Mouse (Mus musculus) megakaryocyte, embryonic 14.5 days (primary cell): ENCODE measurements around the gene R3hdm2.

Experiments
- FLI1 ChIP-seq: IDR thresholded peaks from 2 replicates; pipeline ENCODE4 v1.6.1; 2012; ENCODE audit warnings: low read length, inconsistent platforms, mixed read lengths
- GATA1 ChIP-seq: IDR thresholded peaks from 3 replicates; pipeline ENCODE4 v1.6.1; 2012; ENCODE audit warnings: mixed read lengths, low read length, inconsistent platforms, borderline replicate concordance

- TF ChIP-seq GATA1 (no peak), FLI1 (no peak)
These were observed 30.3 kb upstream of the R3hdm2 start for GRCm38 (mm10) chr10:127349810-127350209.
